8 mouse cellular contexts compared by ENCODE assay signal in the genomic region with DNA sequence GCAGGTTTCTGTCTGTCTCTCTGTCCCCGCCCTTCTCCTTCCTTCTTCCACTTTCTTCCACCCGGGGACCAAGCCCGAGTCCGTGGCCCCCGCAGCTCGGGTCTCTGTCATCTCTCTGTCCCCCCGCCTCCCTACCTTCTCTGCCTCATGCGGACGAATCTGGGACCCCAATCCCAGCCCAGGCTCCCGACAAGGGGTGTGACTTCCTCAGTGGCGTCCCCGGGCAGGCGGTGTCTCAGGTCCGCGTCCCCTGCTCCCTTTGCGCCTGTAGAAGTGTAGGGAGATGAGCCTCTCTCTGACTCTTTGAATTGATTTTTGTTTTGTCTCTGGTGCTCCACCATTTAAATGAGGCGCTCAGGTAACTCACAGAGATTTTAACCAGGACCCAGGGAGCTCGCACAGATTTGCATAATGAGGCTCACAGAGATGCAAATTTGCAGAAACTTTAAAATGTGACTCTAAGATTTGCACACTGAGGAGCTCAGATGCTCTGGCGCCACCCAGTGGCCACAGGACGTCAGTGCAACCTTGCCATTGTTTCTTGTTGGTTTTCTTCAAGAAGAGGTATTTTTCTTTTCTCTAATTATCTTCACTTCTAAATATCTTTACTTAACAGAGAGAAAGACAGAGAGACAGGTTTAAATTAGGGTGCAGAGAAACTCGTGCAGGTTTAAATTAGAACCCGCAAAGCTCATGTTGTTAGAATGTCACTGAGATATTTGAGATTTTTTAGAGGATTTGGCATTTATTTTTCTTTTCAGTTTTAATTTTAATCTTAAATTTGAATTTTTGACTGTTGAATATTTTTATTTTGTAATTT. TPM values are rescaled to one million over a fixed set of nuclear protein-coding genes. Genes with fewer than 3 reads are reported as not detected.
A peak's percentile ranks its signal among the peaks of the same experiment; 100 is the strongest.
DNase-seq lines count a peak whose midpoint lies in the region; ATAC-seq lines count a peak whose summit lies in the region.
"Not testable (repeated sequence)": the region's sequence is repeated elsewhere in the genome, so short reads cannot be mapped to it uniquely, and the experiment has no call there.

No protein-coding gene starts in this region.

- DNase-seq in B cell, adult 2 months = peak; percentile 74 to 79
- DNase-seq in adrenal gland, postnatal 4 days (ENCODE audit: low spot score in 2 of 2) = peak; percentile 50 to 59
- peak; percentile 74 for DNase-seq in forebrain, embryonic 11.5 days (ENCODE audit: low spot score)
- not testable (repeated sequence) for DNase-seq in midbrain, embryonic 14.5 days
- peak; percentile 41 to 43 for DNase-seq in spleen, postnatal 14 days (ENCODE audit: low spot score in 2 of 2)

- 75% methylated on average over 21 of the region's 22 CpGs for WGBS in forebrain, embryonic 11.5 days
- 76% methylated on average over 21 of the region's 22 CpGs for WGBS in heart, embryonic 13.5 days
- 67% methylated on average over 18 of the region's 22 CpGs for WGBS in kidney, embryonic 14.5 days
- 79% methylated on average over 20 of the region's 22 CpGs for WGBS in limb, embryonic 12.5 days
- 53% methylated on average over 15 of the region's 22 CpGs for WGBS in midbrain, embryonic 14.5 days

- not testable (repeated sequence) for H3K27me3 ChIP-seq in forebrain, embryonic 11.5 days (ENCODE audit: control insufficient read depth, insufficient read depth, low read length); heart, embryonic 13.5 days (replicated peaks); kidney, embryonic 14.5 days (ENCODE audit: control insufficient read depth, insufficient read depth, low read length); limb, embryonic 12.5 days; midbrain, embryonic 14.5 days (ENCODE audit: control insufficient read depth, insufficient read depth, low read length)

- not testable (repeated sequence) for H3K4me1 ChIP-seq in forebrain, embryonic 11.5 days (replicated peaks; ENCODE audit: control insufficient read depth, insufficient read depth, low read length); heart, embryonic 13.5 days; kidney, embryonic 14.5 days (ENCODE audit: control insufficient read depth, insufficient read depth, low read length); limb, embryonic 12.5 days (replicated peaks); midbrain, embryonic 14.5 days (ENCODE audit: control insufficient read depth, insufficient read depth, low read length)

- H3K9ac ChIP-seq in forebrain, embryonic 11.5 days (ENCODE audit: low read length); heart, embryonic 13.5 days; kidney, embryonic 14.5 days (ENCODE audit: low read depth, low read length); limb, embryonic 12.5 days (replicated peaks); midbrain, embryonic 14.5 days (replicated peaks; ENCODE audit: low read length): not testable (repeated sequence)

- H3K4me3 ChIP-seq in forebrain, embryonic 11.5 days (ENCODE audit: low read depth, low read length); heart, embryonic 13.5 days; kidney, embryonic 14.5 days (ENCODE audit: low read length); limb, embryonic 12.5 days (replicated peaks); midbrain, embryonic 14.5 days (replicated peaks; ENCODE audit: low read depth, low read length): not testable (repeated sequence)

- ATAC-seq in forebrain, embryonic 11.5 days (replicated peaks; ENCODE audit: low FRiP score) = peak; percentile 92
- ATAC-seq in heart, embryonic 13.5 days (ENCODE audit: extremely low read depth, insufficient number of reproducible peaks, low FRiP score, low TSS enrichment) = peak; percentile 68
- ATAC-seq in kidney, embryonic 14.5 days (ENCODE audit: low FRiP score, low TSS enrichment) = peak; percentile 95
- ATAC-seq in limb, embryonic 12.5 days (ENCODE audit: insufficient number of reproducible peaks, insufficient read depth, low FRiP score, low TSS enrichment, low read depth) = peak; percentile 86
- ATAC-seq in midbrain, embryonic 14.5 days (ENCODE audit: low FRiP score, low TSS enrichment) = peak; percentile 96

- not testable (repeated sequence) for H3K27ac ChIP-seq in forebrain, embryonic 11.5 days (ENCODE audit: low read depth, low read length); heart, embryonic 13.5 days (replicated peaks); kidney, embryonic 14.5 days (ENCODE audit: low read depth, low read length); limb, embryonic 12.5 days
- peak overlapping the region; percentile 67; the same call in 1 of the 2 replicates for H3K27ac ChIP-seq in midbrain, embryonic 14.5 days (replicated peaks; ENCODE audit: low read depth, low read length)

- not testable (repeated sequence) for H3K9me3 ChIP-seq in forebrain, embryonic 11.5 days (ENCODE audit: control insufficient read depth, low read length); heart, embryonic 13.5 days; kidney, embryonic 14.5 days (ENCODE audit: control insufficient read depth, low read length); limb, embryonic 12.5 days; midbrain, embryonic 14.5 days (ENCODE audit: control insufficient read depth, low read length)

- not testable (repeated sequence) for H3K4me2 ChIP-seq in forebrain, embryonic 11.5 days (ENCODE audit: low read depth, low read length, severe bottlenecking); heart, embryonic 13.5 days; kidney, embryonic 14.5 days (replicated peaks; ENCODE audit: low read depth, low read length); limb, embryonic 12.5 days; midbrain, embryonic 14.5 days (ENCODE audit: low read length)

- not testable (repeated sequence) for H3K36me3 ChIP-seq in forebrain, embryonic 11.5 days (ENCODE audit: control insufficient read depth, insufficient read depth, low read length); heart, embryonic 13.5 days; kidney, embryonic 14.5 days (ENCODE audit: control insufficient read depth, insufficient read depth, low read length); limb, embryonic 12.5 days; midbrain, embryonic 14.5 days (ENCODE audit: control insufficient read depth, insufficient read depth, low read length)

RNA-seq across cellular contexts. Expression of gene Gm21860, which starts 35.8 kb away (rescaled TPM):
- total RNA-seq in adrenal gland, postnatal 4 days (2021) = not detected
- polyA plus RNA-seq in forebrain, embryonic 11.5 days (2014; fragmentation: Nextera tagmentation; extraction: Ambion mirVana) = not detected in 2 replicates
- not detected in 2 replicates for polyA plus RNA-seq in heart, embryonic 13.5 days (2015; fragmentation: Nextera tagmentation; extraction: Ambion mirVana)
- not detected in 2 replicates for polyA plus RNA-seq in kidney, embryonic 14.5 days (2014; fragmentation: Nextera tagmentation; extraction: Ambion mirVana)
- polyA plus RNA-seq in limb, embryonic 12.5 days (2016; fragmentation: Nextera tagmentation; extraction: Ambion mirVana) = not detected in 2 replicates
- not detected in 2 replicates for polyA plus RNA-seq in midbrain, embryonic 14.5 days (2014; fragmentation: Nextera tagmentation; extraction: Ambion mirVana)
